Mouse (Mus musculus) adrenal gland, adult 18-20 months (tissue): ENCODE measurements at regions not wholly inside any gene's neighbourhood (a gene's known extent, or its start where the extent isn't known, plus 50 kb on each side); places are given as distances from the start of the nearest gene placed in this dataset.

Experiments used
- DNase-seq, 2 experiments: peaks; one replicate each; pipeline ENCODE4 v3.0.0; 2021 to 2022; ENCODE audit warnings: low spot score in 2 of 2

- no peak for DNase-seq
Observed at GRCm38 (mm10) chr12:16191803-16192389, 375.2 kb upstream of the Trib2 start.

DNA sequence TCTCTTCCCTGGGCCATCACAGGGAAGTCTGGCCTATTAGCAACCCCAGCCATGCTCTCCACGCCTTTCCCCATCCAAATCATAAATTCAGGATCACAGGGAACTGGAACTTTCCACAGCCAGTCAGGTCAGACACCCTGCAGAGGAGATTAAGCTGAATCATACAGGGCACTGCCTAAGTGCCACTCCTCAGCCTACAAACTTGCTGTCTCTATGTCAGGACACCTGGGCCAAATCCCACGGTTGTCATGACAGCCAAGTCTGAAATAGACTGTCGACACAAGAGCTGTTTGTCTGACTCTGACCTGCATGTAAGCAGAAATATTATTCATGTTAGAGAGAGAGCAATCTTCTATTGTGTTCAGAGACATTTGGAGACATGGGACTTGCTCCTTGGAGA lies 374.0 kb upstream of the Trib2 start:
- DNase-seq = no peak

DNA sequence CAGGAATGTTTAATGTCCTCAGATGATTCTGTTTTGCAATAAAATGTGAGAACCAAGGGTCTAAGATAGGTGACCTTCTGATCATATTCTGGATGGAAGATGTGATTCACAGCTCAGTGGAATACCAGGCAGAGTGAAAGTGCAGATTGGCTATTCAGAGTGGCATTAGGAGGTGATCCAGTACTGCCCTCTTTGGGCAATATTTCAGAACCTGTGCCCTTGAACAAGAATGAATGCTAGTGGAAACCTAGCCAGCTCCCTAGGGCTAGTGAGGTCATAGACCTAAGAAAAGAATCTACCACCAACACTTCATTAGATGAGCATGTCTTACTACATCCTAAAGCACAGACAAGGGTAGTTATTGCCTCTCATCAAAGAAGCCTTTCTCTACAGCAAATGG lies 372.7 kb upstream of the Trib2 start:
- DNase-seq = no peak

DNA sequence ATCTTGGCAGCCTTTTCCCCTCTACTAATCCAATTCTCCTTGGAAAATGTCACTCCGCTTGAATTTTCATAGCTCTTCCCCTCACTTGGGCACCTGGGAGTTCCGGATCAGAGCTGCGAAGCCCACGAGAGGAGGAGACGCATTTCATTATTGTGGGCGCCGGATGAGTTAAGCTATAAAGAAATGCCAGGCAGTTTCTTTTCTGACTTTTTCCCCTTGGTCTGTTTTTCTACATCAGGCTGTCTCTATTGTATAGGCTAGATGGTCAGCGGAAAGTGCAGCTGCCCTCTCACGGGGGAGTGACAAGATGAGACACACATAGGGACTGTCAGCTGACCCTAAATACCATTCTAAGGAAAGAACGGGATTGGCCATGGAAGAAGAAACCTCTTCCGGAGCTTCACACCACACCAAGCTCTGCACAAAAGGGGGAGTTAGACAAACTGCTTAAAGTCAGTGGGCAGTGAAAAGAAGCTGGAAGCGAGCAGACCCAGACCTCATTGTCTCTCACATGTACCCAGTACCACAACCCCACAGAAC lies 369.3 kb upstream of the Trib2 start:
- no peak for DNase-seq

DNA sequence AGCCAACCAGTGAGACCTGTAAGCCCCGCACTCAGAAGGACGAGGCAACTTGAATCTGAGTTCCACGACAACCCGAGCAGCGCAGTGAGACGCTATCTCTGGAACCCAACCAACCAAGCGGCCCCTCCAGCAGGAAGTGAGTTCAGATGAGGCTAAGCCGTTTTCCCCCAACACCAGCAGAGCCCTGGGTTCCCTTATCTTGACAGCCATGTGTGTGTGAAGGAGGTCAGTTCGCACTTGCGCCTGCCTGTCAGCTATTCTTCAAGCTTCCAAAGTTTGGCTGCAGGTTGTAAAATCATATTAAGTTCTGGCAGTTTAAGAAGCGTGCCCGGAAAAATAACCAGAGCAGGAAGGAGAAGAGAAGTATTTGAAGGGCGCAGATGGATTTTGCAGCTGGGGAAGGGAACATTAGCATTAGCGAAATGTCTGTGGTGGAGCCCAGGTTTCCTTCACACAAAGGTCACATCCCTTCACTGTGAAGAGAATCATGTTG lies 368.8 kb upstream of the Trib2 start:
- no peak for DNase-seq

DNA sequence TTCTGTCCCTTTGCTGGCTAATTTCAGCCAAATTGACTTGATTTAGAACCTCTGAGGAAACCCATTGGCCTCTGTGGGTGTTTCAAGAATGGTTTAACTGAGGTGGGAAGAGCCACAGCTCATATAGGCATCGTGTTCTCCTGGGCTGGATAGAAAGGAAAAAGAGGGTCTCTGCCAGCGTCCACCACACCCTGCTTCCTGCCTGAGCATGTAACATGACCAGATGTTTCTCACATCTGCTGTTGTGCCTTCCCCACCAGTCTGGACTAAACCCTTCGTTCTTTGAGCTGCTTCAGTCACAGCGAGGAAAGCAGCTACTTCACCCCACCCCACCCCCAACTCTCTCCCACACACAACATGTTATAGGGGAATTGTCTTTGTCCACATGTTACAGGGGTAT lies 366.3 kb upstream of the Trib2 start:
- DNase-seq = no peak

- no peak for DNase-seq
Observed at GRCm38 (mm10) chr12:16181599-16181998, 364.9 kb upstream of the Trib2 start.

GRCm38 (mm10) chr12:16179897-16180296 lies 363.2 kb upstream of the Trib2 start:
- DNase-seq = no peak

GRCm38 (mm10) chr12:16176326-16176725 lies 359.6 kb upstream of the Trib2 start:
- DNase-seq = no peak

DNA sequence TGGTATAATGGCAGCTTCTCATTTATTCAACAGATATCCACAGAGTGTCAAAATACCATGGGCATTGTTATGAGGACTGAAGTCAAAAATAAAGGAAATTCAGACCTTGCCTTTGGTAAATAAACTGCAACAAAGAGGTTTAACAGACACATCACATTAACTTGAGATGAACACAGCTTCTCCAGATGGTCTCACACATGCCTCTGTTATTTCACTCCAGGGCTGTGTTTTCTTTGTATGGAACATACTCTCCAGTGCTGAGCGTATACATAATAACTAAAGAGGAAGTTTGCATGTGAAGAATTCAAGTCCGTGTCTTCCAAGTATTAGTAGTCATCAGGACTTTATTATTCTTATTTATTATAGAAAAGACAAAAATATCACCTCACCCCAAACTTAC lies 355.5 kb upstream of the Trib2 start:
- DNase-seq = no peak

DNA sequence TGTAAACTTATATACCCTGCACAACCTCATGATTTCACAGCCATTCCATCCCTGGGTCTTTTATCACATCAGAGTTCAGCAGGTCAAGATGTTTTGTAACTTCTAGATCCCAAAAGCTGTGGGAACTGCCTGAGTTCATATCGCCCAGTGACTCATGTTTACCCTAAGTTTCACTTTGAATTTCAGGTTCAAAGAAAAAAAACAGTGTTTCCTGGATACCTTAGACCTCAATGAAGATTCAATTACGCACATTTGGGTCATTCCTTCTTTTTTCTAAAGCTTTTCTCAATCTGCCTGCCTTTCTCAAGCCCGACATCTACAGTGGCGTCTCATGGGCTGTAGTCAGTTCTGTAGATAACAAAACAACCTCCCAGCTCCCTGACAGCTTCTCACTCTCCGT lies 354.9 kb upstream of the Trib2 start:
- DNase-seq = no peak

DNA sequence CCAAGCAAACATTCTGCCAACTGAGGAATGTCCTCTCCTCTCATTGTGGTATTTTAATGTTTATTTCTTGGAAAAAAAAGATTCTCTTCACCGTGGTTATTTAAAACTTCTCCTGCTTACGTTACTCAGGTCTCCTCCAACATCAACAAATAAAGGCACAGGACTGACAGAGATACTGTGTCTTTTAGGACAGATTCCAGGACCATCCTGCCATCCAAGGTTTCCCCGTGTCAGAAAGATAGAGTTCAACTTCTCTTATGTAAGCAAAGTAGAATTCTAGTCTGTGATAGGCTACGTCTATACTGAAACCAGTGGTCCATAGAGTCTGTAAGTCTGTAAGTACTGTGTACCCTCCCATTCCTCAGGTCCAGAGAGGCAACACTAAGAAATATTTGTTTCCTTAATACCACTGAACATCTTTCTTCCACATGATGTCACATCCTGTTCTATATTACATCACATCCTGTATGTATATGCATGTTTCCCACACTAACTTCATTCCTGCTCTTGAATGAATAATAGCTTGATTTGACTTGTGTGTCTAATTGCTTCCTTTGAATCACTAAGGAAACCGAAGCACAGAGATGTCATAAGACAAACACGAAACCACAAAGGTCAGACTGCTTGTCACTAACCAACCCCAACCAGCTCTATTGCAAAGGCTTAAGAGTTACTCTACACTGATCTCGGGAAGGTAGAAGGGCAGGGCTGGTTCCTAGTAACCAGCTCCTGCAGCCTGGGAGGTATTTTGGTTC lies 353.2 kb upstream of the Trib2 start:
- no peak for DNase-seq

GRCm38 (mm10) chr12:16167793-16168343 lies 351.1 kb upstream of the Trib2 start:
- no peak for DNase-seq

- DNase-seq = no peak
Observed at GRCm38 (mm10) chr12:16165126-16165525, 348.4 kb upstream of the Trib2 start.

GRCm38 (mm10) chr12:16161947-16162346 lies 345.2 kb upstream of the Trib2 start:
- peak in 1 of 2 experiments; percentile 17 for DNase-seq

GRCm38 (mm10) chr12:16157896-16158295 lies 341.2 kb upstream of the Trib2 start:
- peak; percentile 42 to 49 for DNase-seq

GRCm38 (mm10) chr12:16155791-16156558 lies 339.3 kb upstream of the Trib2 start:
- DNase-seq = no peak

DNA sequence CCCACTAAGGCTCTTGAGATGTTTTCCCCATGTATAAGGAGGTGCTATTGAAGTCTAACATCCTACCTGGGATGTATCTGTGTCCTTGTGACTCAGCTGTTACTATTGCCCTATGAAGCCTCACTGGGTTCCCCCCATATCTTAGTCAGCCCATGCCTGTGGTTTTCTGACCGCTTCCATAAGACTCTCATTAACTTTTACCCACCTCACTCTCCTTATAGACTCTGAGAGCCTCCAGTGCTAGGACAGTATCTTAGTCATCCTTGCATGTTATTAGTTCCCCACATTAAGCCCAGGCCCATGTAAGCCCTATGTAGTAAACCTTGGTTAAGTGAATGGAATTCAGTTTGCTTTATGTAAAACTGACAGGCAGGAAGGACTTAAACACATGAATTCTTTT lies 337.5 kb upstream of the Trib2 start:
- no peak for DNase-seq

DNA sequence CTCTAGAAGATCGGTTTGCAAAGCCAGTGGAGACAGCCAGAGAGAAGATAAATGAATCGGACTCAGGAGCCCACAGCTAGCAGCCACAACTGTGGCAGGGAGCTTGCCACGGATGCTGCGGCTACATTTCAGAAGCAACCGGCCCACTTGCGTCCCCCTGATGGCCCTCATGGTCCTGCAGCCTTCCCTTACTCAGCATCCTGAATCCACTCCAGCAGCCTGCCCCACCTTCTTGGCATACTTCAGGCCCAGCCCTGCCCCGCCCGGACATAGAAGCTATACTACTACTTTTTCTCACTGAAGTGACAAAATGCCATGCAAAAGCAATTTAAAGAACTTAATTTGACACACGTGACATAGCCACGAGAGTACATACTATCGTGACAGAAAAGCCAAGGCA lies 335.4 kb upstream of the Trib2 start:
- no peak for DNase-seq

GRCm38 (mm10) chr12:16151170-16151702 lies 334.5 kb upstream of the Trib2 start:
- DNase-seq = no peak

DNA sequence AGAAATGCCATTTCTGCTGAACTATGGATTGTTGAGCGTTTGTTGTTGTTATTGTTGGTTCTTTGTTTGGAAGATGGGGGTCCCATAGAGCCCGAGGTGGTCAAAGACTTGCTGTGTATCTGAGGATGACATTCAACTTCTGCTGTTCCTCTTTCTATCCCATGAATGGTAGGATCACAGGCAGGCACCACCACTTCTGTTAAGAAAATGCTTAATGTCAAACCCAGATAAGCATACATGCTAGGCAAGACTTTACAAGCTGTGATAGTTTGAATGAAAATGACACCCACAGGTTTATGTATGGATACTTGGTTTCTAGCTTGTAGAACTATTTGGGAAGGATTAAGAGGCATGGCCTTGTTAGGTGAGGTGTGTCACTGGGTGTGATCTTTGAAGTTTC lies 330.2 kb upstream of the Trib2 start:
- no peak for DNase-seq
